Mouse (Mus musculus) heart, adult 2 months (tissue): ENCODE data around the gene Lair1.

Experiments
- CTCF ChIP-seq: fragments of 200-600 bp; IDR thresholded peaks from 2 replicates; pipeline ENCODE4 v1.8.1; 2022; ENCODE audit warnings: antibody characterized with exemption, mild to moderate bottlenecking, moderate library complexity
- POLR2A ChIP-seq: fragments of 200-500 bp; IDR thresholded peaks from 2 replicates; pipeline ENCODE4 v1.6.1; 2011; ENCODE audit warnings: mild to moderate bottlenecking, low read depth, low read length, control low read depth; ENCODE audit not compliant: insufficient read depth

DNA sequence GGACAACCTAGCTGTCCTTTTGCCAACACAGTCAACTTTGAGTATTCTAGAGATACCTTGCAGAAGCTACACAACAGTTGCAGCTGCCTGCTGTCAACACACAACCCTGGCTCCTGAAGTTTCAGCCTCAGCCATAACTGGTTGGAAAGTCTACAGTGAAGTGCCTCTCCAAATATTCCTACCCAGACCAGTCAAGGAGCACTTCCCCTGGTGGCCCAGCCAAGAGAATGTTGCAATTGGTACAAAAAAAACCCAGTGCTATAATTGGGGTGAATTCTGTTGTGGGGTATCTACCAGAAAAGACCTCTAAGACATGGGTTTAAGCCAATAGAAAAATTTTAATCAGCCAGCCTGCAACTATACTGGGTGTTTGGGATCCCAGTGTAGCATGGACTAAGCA, 22.6 kb upstream of the Lair1 start:
- no peak for TF ChIP-seq CTCF
- no peak for TF ChIP-seq POLR2A
